Mouse (Mus musculus): ENCODE measurements at regions not wholly inside any gene's neighbourhood (a gene's known extent, or its start where the extent isn't known, plus 50 kb on each side); places are given as distances from the start of the nearest gene placed in this dataset.
A peak's percentile ranks its signal among the peaks of the same experiment; 100 is the strongest.
"Not testable (repeated sequence)": the region's sequence is repeated elsewhere in the genome, so short reads cannot be mapped to it uniquely, and the experiment has no call there.

DNA sequence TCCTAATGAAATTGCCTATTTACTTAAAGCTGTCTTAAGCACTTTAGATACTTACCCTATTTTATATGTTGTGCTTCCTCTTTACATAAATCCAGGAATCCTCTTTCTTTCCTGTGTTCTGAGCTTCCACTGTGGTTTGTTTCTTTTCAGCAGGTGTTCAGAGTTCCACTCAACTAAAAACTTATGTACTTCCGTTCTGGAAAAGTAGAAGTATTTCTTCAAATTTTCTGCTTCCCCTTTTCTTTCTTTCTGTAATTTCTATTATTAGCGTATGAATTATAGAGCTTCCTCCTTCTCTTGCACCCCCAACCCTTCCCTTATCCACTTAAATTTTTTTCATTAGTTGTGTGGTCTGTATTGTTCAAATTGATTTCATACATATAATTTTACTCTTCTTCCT lies 165.8 kb upstream of the Nudt12 start:
- no peak for DNase-seq (ENCODE audit: low spot score)

DNA sequence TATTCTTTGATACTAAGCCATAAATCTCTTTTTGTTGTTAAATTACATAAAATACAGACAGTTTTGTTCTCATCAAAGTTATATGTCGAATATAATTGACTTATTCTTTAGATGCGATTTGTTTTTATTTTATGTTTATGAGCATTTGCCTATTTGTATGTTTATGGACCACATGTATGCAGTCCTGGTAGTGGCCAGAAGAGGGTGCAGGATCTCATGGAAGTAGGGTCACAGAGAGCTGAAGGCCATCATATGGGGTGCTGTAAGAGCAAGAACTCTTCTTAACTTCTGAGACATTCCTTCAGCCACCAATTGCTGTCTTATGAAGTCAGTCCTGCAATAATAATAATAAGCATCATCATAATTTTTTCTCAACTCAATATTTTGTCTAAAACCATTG lies 143.2 kb upstream of the Nudt12 start:
- no peak for DNase-seq (ENCODE audit: low spot score)

DNA sequence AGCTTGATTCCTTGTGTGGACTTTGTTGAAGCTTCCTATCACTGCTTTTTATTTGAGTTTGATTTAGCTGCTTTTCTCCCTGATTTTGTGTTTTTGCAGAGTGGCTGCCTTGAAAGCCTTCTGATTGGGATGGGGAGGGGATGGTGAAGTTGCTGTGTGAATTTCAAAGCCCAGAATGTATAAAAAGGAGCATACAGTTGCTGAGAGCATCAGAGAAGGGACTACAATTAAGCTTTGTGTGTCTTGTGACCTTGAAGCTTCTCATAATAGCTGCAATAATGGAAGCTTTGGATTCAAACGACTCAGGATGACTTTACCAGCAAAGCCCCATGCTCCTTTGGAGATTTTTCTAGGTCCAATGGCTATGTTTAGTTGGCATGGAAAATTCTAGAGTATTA lies 130.6 kb upstream of the Nudt12 start:
- DNase-seq (ENCODE audit: low spot score): no peak

DNA sequence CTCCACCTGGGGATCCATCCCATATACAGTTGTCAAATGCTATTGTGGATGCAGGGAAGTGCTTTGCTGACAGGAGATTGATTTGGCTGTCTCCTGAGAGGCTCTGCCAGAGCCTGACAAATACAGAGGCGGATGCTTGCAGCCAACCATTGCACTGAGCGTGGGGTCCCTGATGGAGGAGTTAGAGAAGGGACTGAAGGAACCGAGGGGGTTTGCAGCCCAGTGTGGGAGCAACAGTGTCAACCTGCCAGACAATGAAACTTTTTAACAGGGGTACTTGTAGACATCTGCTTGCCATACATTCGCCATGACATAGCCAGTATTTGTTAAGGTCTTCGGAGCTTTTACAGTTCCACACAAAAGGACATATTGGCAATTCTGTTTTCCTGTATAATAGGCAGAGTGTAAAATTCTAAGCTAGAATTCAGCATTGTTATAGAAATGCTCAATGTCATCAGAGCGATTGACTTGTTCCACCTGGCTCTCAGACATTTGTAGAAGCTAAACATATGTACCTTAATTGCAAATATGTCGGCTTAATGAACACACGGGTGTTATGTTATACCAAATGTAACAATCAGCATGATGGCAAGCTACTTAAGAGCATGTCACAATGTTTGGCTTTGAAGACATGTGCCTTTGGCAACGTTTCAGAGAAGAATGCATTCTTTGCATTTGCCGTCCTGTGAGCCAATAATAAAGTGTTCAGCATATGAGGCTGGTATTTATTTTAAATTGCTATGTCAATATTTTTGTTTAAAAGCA lies 130.0 kb upstream of the Nudt12 start:
- DNase-seq (ENCODE audit: low spot score): no peak

DNA sequence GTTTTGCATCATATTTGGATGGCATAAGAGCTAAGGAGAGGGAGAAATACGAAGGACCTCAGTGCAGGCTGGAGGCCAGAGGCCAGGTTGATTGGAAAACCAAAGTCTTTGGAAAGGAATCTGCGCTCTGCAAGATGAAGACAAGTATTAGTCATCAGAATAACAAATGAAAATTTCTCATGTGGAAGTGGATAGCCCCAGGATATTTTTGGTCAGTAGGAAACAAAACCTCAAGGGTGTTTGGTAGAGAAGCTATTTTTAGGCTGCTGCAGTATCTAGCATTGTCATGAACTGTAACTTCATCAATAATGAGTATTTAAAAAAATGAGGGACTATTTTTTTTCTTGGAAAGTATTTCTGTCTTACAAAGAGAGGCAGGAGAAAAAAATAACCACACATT lies 125.6 kb upstream of the Nudt12 start:
- no peak for DNase-seq (ENCODE audit: low spot score)

DNA sequence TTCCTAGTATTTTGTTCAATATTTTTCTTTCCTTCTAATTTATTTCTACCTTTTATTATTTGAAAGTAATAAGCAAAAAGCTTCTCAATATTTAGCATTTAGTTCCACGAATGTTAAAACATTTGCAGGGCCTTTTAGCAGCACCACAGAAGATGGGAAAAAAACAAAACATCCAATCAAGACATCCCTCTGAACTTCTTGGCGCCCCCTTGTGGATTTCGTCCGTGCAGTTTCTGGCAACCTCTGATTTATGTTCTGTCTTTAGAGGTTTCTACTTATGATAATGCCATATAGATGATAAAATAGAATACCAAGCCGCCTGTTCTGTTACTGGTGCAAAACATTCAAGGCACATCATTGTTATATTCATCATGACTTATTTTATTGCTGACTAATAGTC lies 86.2 kb upstream of the Nudt12 start:
- peak; percentile 3 for DNase-seq (ENCODE audit: low spot score)

DNA sequence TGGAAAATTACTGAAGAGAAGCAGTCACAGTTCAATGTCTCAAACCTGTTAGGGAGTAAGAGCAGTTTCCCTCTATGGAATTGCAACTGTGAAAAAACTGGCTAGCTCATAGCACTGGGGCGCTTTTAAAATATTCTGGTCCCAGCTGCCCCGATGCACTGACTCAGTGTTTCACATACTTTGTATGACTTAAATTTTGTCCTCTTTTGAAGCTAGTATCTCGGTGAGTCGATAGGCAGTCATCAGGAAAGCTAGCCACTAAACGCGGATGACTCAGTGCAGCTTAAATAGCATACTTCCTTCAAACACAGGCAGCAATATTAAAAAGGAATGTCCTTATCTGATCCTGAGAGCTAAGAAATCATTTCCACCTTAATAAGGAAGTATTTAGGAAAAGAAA lies 63.7 kb upstream of the Nudt12 start:
- DNase-seq (ENCODE audit: low spot score): not testable (repeated sequence)

DNA sequence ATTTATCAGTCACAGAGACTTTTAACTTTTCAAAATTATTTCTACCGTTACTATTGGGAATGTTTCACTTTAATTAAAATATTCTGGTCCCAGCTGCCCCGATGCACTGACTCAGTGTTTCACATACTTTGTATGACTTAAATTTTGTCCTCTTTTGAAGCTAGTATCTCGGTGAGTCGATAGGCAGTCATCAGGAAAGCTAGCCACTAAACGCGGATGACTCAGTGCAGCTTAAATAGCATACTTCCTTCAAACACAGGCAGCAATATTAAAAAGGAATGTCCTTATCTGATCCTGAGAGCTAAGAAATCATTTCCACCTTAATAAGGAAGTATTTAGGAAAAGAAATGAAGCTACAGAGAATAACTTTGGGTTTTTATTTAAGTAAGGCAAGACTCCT lies 63.2 kb upstream of the Nudt12 start:
- not testable (repeated sequence) for DNase-seq (ENCODE audit: low spot score)
